Mouse (Mus musculus) ES-E14 (cell line): ENCODE data around the gene F2. TPM values are rescaled to one million over a fixed set of nuclear protein-coding genes. Genes with fewer than 3 reads are reported as not detected.

ENCODE experiments used
- DNase-seq: peaks from one replicate; pipeline ENCODE4 v3.0.0-alpha.2; 2013; ENCODE audit warnings: low read depth, low spot score
- H3K27ac ChIP-seq: 2 replicates; pipeline ENCODE4 v1.5.1; 2012; ENCODE audit warnings: low read depth, mild to moderate bottlenecking, low read length, moderate library complexity, mixed read lengths; ENCODE audit not compliant: poor library complexity, insufficient read depth, severe bottlenecking
- H3K36me3 ChIP-seq: 2 replicates; pipeline ENCODE4 v1.6.1; 2012; ENCODE audit warnings: mild to moderate bottlenecking, low read length, moderate library complexity, mixed read lengths; ENCODE audit not compliant: control insufficient read depth, poor library complexity, insufficient read depth, severe bottlenecking
- H3K4me1 ChIP-seq, 2 experiments: fragments of 150-350 bp in 1 of 2; sonication (generic) in 1 of 2; 2 replicates each; pipeline ENCODE4 v1.6.1; 2012; ENCODE audit warnings: low read length in 2 of 2, mild to moderate bottlenecking in 1 of 2, mixed read lengths in 1 of 2; ENCODE audit not compliant: control insufficient read depth in 2 of 2, insufficient read depth in 2 of 2, poor library complexity in 1 of 2
- H3K4me3 ChIP-seq, 2 experiments: fragments of 150-350 bp in 1 of 2; sonication (generic) in 1 of 2; 2 replicates each; pipeline ENCODE4 v1.5.1; 2012; ENCODE audit warnings: low read length in 2 of 2, low read depth in 1 of 2, mild to moderate bottlenecking in 1 of 2, mixed read lengths in 1 of 2; ENCODE audit not compliant: insufficient read depth in 1 of 2, poor library complexity in 1 of 2, severe bottlenecking in 1 of 2
- H3K9ac ChIP-seq: 2 replicates; pipeline ENCODE4 v1.6.1; 2012; ENCODE audit warnings: low read depth, mild to moderate bottlenecking, low read length, mixed read lengths; ENCODE audit not compliant: poor library complexity, insufficient read depth, severe bottlenecking
- H3K9me3 ChIP-seq: fragments of 150-350 bp; sonication (generic); 2 replicates; pipeline ENCODE4 v1.6.1; 2012; ENCODE audit warnings: low read depth, mild to moderate bottlenecking, low read length; ENCODE audit not compliant: control insufficient read depth, insufficient read depth
- CHD2 ChIP-seq: IDR thresholded peaks from 2 replicates; pipeline ENCODE4 v1.6.1; 2014; ENCODE audit warnings: mild to moderate bottlenecking, low read depth, low read length, inconsistent platforms
- HCFC1 ChIP-seq: IDR thresholded peaks from 2 replicates; pipeline ENCODE4 v1.6.1; 2012; ENCODE audit warnings: low read length, inconsistent platforms, borderline replicate concordance; ENCODE audit not compliant: insufficient read depth
- MAFK ChIP-seq: IDR thresholded peaks from 2 replicates; pipeline ENCODE4 v1.6.1; 2014; ENCODE audit warnings: mild to moderate bottlenecking, low read depth, low read length, inconsistent platforms; ENCODE audit not compliant: insufficient read depth
- ZC3H11A ChIP-seq: IDR thresholded peaks from 2 replicates; pipeline ENCODE4 v1.6.1; 2012; ENCODE audit warnings: low read depth, mild to moderate bottlenecking, inconsistent platforms, low read length, borderline replicate concordance
- ZNF384 ChIP-seq: IDR thresholded peaks from 2 replicates; pipeline ENCODE4 v1.6.1; 2012; ENCODE audit warnings: low read depth, low read length, inconsistent platforms
- in situ Hi-C, 2 experiments: fragments of 600-800 bp; cut with MboI; formaldehyde crosslinking; loops; one replicate each; pipeline ENCODE4 v1.15.1; 2025; ENCODE audit warnings: low sequenced_read_pairs in 2 of 2, inconsistent platforms in 1 of 2; ENCODE audit not compliant: unreplicated experiment in 2 of 2
- total RNA-seq: library from RNA; depleted of rRNA; stranded (reverse); fragments of 300-350 nt; gene quantifications from 2 replicates; pipeline ENCODE4 v1.2.3, GENCODE M21; 2012

Gene F2
- total RNA-seq, 1 experiment = 1.4 TPM

- no peak overlapping the region for H3K27ac ChIP-seq
- H3K36me3 ChIP-seq = no peaks in the 10 kb centered on the region
- in situ Hi-C loops = no loop called here
- no peaks in the 10 kb centered on the region for H3K9me3 ChIP-seq
- no peak overlapping the region for H3K9ac ChIP-seq
- peaks cover 0 to 28% of the 10 kb centered on the region in 2 experiments; a peak in 3 of 4 replicates for H3K4me1 ChIP-seq
- TF ChIP-seq HCFC1 (no peak), CHD2 (no peak), ZC3H11A (no peak), ZNF384 (no peak), MAFK (no peak)
- no peak overlapping the region for H3K4me3 ChIP-seq
- no peak for DNase-seq
Measured at GRCm38 (mm10) chr2:91638931-91639330, 2.7 kb upstream of the F2 start.

- no peak for DNase-seq
- Histone ChIP-seq H3K27ac (no peak overlapping the region), H3K36me3 (no peaks in the 10 kb centered on the region), H3K4me3 (no peak overlapping the region), H3K9ac (no peak overlapping the region), H3K4me1 (peaks cover 0 to 22% of the 10 kb centered on the region in 2 experiments; a peak in 3 of 4 replicates), H3K9me3 (no peaks in the 10 kb centered on the region)
- in situ Hi-C loops = no loop called here
- TF ChIP-seq HCFC1 (no peak), MAFK (no peak), CHD2 (no peak), ZNF384 (no peak), ZC3H11A (no peak)
Measured at GRCm38 (mm10) chr2:91636727-91637338, 619 bp upstream of the F2 start.

- TF ChIP-seq MAFK (no peak), HCFC1 (no peak)
- Histone ChIP-seq H3K9me3 (no peaks in the 10 kb centered on the region), H3K4me3 (peak overlapping the region; percentile 18 to 24; a peak in 3 of 4 replicates), H3K4me1 (peaks cover 0 to 22% of the 10 kb centered on the region in 2 experiments; a peak in 3 of 4 replicates), H3K27ac (no peak overlapping the region), H3K9ac (peak overlapping the region; percentile 44), H3K36me3 (no peaks in the 10 kb centered on the region)
- in situ Hi-C loops = no loop called here
- DNase-seq = no peak
Measured at GRCm38 (mm10) chr2:91635486-91635885, 728 bp downstream of the F2 start.

- no peak for TF ChIP-seq ZNF384
- TF ChIP-seq HCFC1 = no peak
- TF ChIP-seq ZC3H11A = no peak
- no peak for TF ChIP-seq CHD2
- no peak for TF ChIP-seq MAFK
- Histone ChIP-seq H3K4me1 (peaks cover 0 to 22% of the 10 kb centered on the region in 2 experiments; a peak in 3 of 4 replicates), H3K4me3 (peak overlapping the region; percentile 18 to 24; a peak in 2 of 4 replicates), H3K9ac (no peak overlapping the region), H3K27ac (no peak overlapping the region), H3K9me3 (no peaks in the 10 kb centered on the region), H3K36me3 (no peaks in the 10 kb centered on the region)
- in situ Hi-C loops = no loop called here
- DNase-seq = no peak
Measured at GRCm38 (mm10) chr2:91634841-91635240, 1.4 kb downstream of the F2 start.
